Mouse (Mus musculus) fibroblast of lung, adult 2 months (primary cell): ENCODE measurements around the gene Scamp2.

Experiments
- DNase-seq: peaks from one replicate; pipeline ENCODE4 v3.0.0-alpha.2; 2011; ENCODE audit warnings: low read depth

The Scamp2 gene

GRCm38 (mm10) chr9:57628717-57629116, 68.0 kb downstream of the Scamp2 start:
- no peak for DNase-seq

DNA sequence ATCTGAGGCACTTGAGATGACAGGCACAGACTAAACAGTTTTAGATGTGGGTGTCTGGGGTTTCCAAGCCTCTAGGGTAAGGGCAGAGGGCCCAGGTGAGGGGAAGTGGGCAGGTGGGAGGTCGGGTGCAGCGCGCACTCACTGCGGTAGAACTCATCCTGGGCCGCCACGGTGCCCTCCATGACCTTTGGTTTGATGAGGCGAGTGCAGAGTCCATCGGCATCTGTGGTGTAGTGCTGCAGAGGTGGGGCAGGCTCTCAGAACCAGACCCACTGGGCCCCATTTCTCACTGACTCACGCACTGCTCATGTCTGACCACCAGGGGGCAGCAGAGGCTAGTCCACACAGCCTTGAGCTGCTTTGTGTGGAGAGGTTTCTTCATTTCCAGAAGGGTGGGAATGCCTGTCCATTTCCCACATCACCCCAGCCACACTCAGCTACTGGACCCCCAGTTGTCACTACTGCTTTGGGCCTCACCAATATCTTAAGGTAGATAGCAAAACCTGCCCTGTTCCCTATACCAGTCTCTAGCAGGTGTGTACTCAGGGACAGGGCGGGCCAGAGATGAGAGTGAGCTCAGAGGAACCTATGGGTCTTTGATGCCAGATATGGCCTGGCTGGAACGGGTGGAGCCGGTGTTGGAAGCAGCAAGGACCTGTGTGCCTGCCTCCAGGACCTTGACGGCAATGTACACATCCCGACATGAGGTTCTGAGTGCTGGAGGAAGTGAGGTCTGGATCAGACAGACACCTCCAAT, 68.6 kb downstream of the Scamp2 start:
- DNase-seq, result no peak

- no peak for DNase-seq
Measured at GRCm38 (mm10) chr9:57633481-57634024, 72.8 kb downstream of the Scamp2 start.

GRCm38 (mm10) chr9:57637272-57637671, 76.5 kb downstream of the Scamp2 start:
- DNase-seq, result peak; percentile 59

DNA sequence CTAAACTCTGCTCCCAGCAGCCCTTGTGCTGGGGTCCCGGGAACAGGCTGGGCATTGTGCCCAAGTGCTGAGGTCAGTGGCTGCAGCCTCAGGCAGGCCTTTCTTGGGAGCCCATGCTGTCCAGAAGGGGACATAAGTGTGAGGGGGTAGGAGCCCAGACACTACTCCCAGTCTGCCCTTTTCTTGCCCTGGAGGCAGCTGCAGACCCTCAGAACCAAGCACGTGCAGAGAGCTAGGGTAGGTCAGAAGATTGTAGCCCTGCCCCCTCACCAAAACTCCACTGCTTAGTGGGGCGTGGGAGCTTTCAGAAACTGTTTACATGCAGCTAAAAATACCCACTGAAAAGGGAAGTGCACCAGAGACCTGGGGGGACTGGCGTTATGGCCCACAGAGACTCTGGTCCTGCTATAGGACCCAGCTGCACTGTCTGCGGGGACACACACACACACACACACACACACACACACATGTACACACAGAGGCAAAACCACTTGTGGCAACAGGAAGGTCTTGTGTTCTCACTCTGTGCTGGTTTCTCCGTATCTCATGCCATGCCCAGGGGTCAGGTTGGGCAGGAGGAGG, 77.1 kb downstream of the Scamp2 start:
- peak; percentile 55 for DNase-seq
